Mouse (Mus musculus): ENCODE results near the gene Mrpl40. TPM values are rescaled to one million over a fixed set of nuclear protein-coding genes. Genes with fewer than 3 reads are reported as not detected.

Gene Mrpl40
- total RNA-seq (2014; rRNA removed) (35.8 and 42.2 TPM in 2 replicates), polyA plus RNA-seq (2015; fragmentation: Nextera tagmentation; extraction: Ambion mirVana) (75.8 and 77.0 TPM in 2 replicates)

GRCm38 (mm10) chr16:18876442-18877308 is at the start of gene Mrpl40, which contains the start of gene Hira:
TSS of gene Mrpl40 (minus strand) at chr16:18876862.
TSS of gene Hira (plus strand) at chr16:18877037.
- under 1% methylated on average over 90 of the region's 93 CpGs for WGBS
- Histone ChIP-seq H3K27me3 (ENCODE audit: insufficient read depth, low read length) (no peaks in the 10 kb centered on the region), H3K36me3 (ENCODE audit: insufficient read depth) (peaks cover 22% of the 10 kb centered on the region), H3K4me2 (ENCODE audit: low read depth) (peak within 1 kb of the TSS; percentile 75), H3K9me3 (ENCODE audit: low read length) (no peaks in the 10 kb centered on the region), H3K9ac (peak within 1 kb of the TSS; percentile 91), H3K27ac (ENCODE audit: low read depth, low read length) (peak within 1 kb of the TSS; percentile 98), H3K4me3 (ENCODE audit: low read depth, low read length) (peak within 1 kb of the TSS; percentile 96), H3K4me1 (ENCODE audit: insufficient read depth) (no peaks in the 10 kb centered on the region; the same call in 1 of the 2 replicates)
- TF ChIP-seq CTCF (IDR thresholded peaks at IDR 0.05; ENCODE audit: low read depth), result peak; percentile 25; the same call in 1 of the 2 replicates
- ATAC-seq, result peak; percentile 84
- peak; percentile 93 for DNase-seq

GRCm38 (mm10) chr16:18921771-18922170 is 45.1 kb upstream of the Mrpl40 start:
- Histone ChIP-seq H3K36me3 (ENCODE audit: insufficient read depth) (peaks cover 92% of the 10 kb centered on the region), H3K4me3 (ENCODE audit: low read depth, low read length) (no peak overlapping the region), H3K27me3 (ENCODE audit: insufficient read depth, low read length) (no peaks in the 10 kb centered on the region), H3K27ac (ENCODE audit: low read depth, low read length) (no peak overlapping the region), H3K9ac (no peak overlapping the region), H3K4me1 (ENCODE audit: insufficient read depth) (no peaks in the 10 kb centered on the region), H3K9me3 (ENCODE audit: low read length) (no peaks in the 10 kb centered on the region), H3K4me2 (ENCODE audit: low read depth) (no peak overlapping the region)
- 93% methylated on average over 2 of the region's 2 CpGs for WGBS
- no peak for ATAC-seq
- no peak for DNase-seq
- TF ChIP-seq CTCF (IDR thresholded peaks at IDR 0.05; ENCODE audit: low read depth), result no peak

DNA sequence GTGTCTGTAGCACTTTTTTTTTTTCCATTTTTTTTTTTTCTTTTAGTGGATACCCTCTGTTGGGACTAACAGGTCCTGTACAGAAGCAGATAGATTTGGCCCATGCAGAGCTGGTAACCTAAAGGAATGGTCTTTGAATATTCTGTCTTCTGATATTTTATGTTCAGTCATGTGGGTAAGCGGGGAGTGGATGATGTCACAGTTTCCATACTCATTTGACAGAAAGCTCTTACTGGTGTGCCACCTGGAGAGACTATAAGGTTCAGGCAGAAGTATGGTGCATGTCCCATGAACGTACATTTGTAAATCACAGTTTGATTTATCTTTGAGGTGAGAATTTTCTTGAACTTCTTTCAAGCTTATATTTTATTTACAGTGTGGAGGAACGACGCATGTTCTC is 39.4 kb upstream of the Mrpl40 start:
- 97% methylated on average over 4 of the region's 4 CpGs for WGBS
- no peak overlapping the region for H3K27ac ChIP-seq (ENCODE audit: low read depth, low read length)
- H3K4me2 ChIP-seq (ENCODE audit: low read depth), result no peak overlapping the region
- no peak for TF ChIP-seq CTCF (IDR thresholded peaks at IDR 0.05; ENCODE audit: low read depth)
- H3K4me1 ChIP-seq (ENCODE audit: insufficient read depth), result no peaks in the 10 kb centered on the region
- H3K36me3 ChIP-seq (ENCODE audit: insufficient read depth), result peaks cover 66% of the 10 kb centered on the region
- no peaks in the 10 kb centered on the region for H3K27me3 ChIP-seq (ENCODE audit: insufficient read depth, low read length)
- no peak overlapping the region for H3K4me3 ChIP-seq (ENCODE audit: low read depth, low read length)
- no peak for DNase-seq
- no peak overlapping the region for H3K9ac ChIP-seq
- ATAC-seq, result no peak
- no peaks in the 10 kb centered on the region for H3K9me3 ChIP-seq (ENCODE audit: low read length)

GRCm38 (mm10) chr16:18905648-18906047 is 29.0 kb upstream of the Mrpl40 start:
- 93% methylated on average over 1 of the region's 1 CpGs for WGBS
- ATAC-seq (no peak), DNase-seq (no peak)
- no peaks in the 10 kb centered on the region for H3K27me3 ChIP-seq (ENCODE audit: insufficient read depth, low read length)
- no peak for TF ChIP-seq CTCF (IDR thresholded peaks at IDR 0.05; ENCODE audit: low read depth)
- no peaks in the 10 kb centered on the region for H3K9me3 ChIP-seq (ENCODE audit: low read length)
- H3K4me2 ChIP-seq (ENCODE audit: low read depth), result no peak overlapping the region
- no peaks in the 10 kb centered on the region for H3K4me1 ChIP-seq (ENCODE audit: insufficient read depth)
- no peak overlapping the region for H3K27ac ChIP-seq (ENCODE audit: low read depth, low read length)
- no peak overlapping the region for H3K9ac ChIP-seq
- H3K4me3 ChIP-seq (ENCODE audit: low read depth, low read length), result no peak overlapping the region
- H3K36me3 ChIP-seq (ENCODE audit: insufficient read depth), result peaks cover 45% of the 10 kb centered on the region

DNA sequence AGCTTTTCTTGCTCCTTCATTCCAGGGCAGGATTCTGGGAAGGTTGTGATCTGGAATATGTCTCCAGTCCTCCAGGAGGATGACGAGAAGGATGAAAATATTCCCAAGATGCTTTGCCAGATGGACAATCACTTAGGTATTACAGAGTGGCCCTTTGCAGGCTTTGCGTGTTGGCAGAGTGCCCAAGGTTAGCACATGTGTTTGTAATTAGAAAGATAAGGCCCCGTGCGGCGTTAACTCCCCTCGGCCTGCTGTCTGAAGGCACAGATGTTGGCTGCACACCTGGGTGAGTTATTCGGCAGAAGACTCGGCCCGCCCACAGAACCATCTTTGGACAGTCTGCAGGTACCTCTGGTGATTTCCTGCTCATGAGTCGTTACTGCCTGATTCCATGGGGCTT is 19.8 kb upstream of the Mrpl40 start:
- ATAC-seq, result no peak
- no peaks in the 10 kb centered on the region for H3K4me1 ChIP-seq (ENCODE audit: insufficient read depth)
- WGBS, result 82% methylated on average over 10 of the region's 10 CpGs
- DNase-seq, result no peak
- H3K4me3 ChIP-seq (ENCODE audit: low read depth, low read length), result no peak overlapping the region
- H3K36me3 ChIP-seq (ENCODE audit: insufficient read depth), result peaks cover 41% of the 10 kb centered on the region
- TF ChIP-seq CTCF (IDR thresholded peaks at IDR 0.05; ENCODE audit: low read depth), result no peak
- no peaks in the 10 kb centered on the region for H3K9me3 ChIP-seq (ENCODE audit: low read length)
- no peak overlapping the region for H3K4me2 ChIP-seq (ENCODE audit: low read depth)
- no peak overlapping the region for H3K9ac ChIP-seq
- no peaks in the 10 kb centered on the region for H3K27me3 ChIP-seq (ENCODE audit: insufficient read depth, low read length)
- no peak overlapping the region for H3K27ac ChIP-seq (ENCODE audit: low read depth, low read length)

- H3K27me3 ChIP-seq (ENCODE audit: insufficient read depth, low read length), result no peaks in the 10 kb centered on the region
- no peak overlapping the region for H3K27ac ChIP-seq (ENCODE audit: low read depth, low read length)
- no peak overlapping the region for H3K4me3 ChIP-seq (ENCODE audit: low read depth, low read length)
- TF ChIP-seq CTCF (IDR thresholded peaks at IDR 0.05; ENCODE audit: low read depth), result no peak
- H3K36me3 ChIP-seq (ENCODE audit: insufficient read depth), result peaks cover 32% of the 10 kb centered on the region
- no peaks in the 10 kb centered on the region for H3K9me3 ChIP-seq (ENCODE audit: low read length)
- ATAC-seq (no peak), DNase-seq (no peak)
- WGBS, result 89% methylated on average over 3 of the region's 3 CpGs
- H3K4me2 ChIP-seq (ENCODE audit: low read depth), result no peak overlapping the region
- no peak overlapping the region for H3K9ac ChIP-seq
- H3K4me1 ChIP-seq (ENCODE audit: insufficient read depth), result no peaks in the 10 kb centered on the region
These were observed 18.6 kb upstream of the Mrpl40 start for GRCm38 (mm10) chr16:18895249-18895648.

DNA sequence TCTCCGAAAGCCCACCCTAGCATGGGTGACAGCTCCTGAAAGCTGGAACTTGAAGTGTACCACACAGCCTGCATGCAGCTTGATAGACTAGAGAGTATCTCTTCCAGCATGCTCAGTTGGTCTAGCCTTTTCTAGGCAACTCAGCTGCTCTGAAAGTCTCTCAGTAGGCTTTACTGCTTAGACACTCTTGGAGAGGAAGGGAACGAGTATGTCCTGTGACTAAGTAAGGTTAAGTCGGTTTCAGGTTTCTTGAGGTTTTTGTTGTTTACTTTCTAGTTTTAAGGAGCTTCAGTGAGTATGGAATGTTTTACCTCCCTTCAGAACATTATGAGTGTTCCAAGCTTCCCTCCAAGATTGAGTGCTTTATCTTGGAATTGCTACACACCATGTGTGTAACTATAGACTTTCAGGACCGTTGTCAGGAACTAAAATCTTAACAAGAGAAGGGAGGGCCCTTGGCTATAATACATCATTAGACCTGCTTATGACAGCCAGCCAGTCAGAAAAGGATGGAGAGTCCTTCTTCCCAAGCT is 17.2 kb upstream of the Mrpl40 start:
- TF ChIP-seq CTCF (IDR thresholded peaks at IDR 0.05; ENCODE audit: low read depth), result no peak
- ATAC-seq, result no peak
- no peaks in the 10 kb centered on the region for H3K4me1 ChIP-seq (ENCODE audit: insufficient read depth)
- WGBS, result 87% methylated on average over 4 of the region's 4 CpGs
- no peak overlapping the region for H3K9ac ChIP-seq
- DNase-seq, result no peak
- peaks cover 19% of the 10 kb centered on the region for H3K36me3 ChIP-seq (ENCODE audit: insufficient read depth)
- no peak overlapping the region for H3K4me3 ChIP-seq (ENCODE audit: low read depth, low read length)
- no peaks in the 10 kb centered on the region for H3K27me3 ChIP-seq (ENCODE audit: insufficient read depth, low read length)
- H3K4me2 ChIP-seq (ENCODE audit: low read depth), result no peak overlapping the region
- no peak overlapping the region for H3K27ac ChIP-seq (ENCODE audit: low read depth, low read length)
- H3K9me3 ChIP-seq (ENCODE audit: low read length), result no peaks in the 10 kb centered on the region
